In genomic region chr15:23046127-23046785, GRCm38 (mm10) we compare ENCODE assay signal across 17 mouse cellular contexts.
DNase-seq lines count a peak whose midpoint lies in the region; ATAC-seq lines count a peak whose summit lies in the region.
"Had no signal": no experiment of that assay in that cellular context is flagged by ENCODE, and none has a peak within 500 bp of the region (broad histone marks: within the 10 kb centered on the region; RNA-seq: fewer than 3 reads in every experiment).

No protein-coding gene starts in this region.

- no peak overlapping the region; the same call in 1 of the 2 replicates for H3K27ac ChIP-seq in embryonic facial prominence, embryonic 14.5 days (replicated peaks; ENCODE audit: low read depth, low read length)
- no peak overlapping the region for H3K27ac ChIP-seq in embryonic facial prominence, embryonic 10.5 days (replicated peaks)
- no peak overlapping the region for H3K27ac ChIP-seq in neural tube, embryonic 14.5 days (ENCODE audit: low read depth, low read length)
- H3K27ac ChIP-seq: limb, embryonic 13.5 days had no signal

- H3K36me3 ChIP-seq in embryonic facial prominence, embryonic 14.5 days (ENCODE audit: control insufficient read depth, insufficient read depth, low read length) = no peaks in the 10 kb centered on the region
- no peaks in the 10 kb centered on the region for H3K36me3 ChIP-seq in embryonic facial prominence, embryonic 10.5 days (replicated peaks)
- no peaks in the 10 kb centered on the region for H3K36me3 ChIP-seq in neural tube, embryonic 14.5 days (ENCODE audit: control insufficient read depth, insufficient read depth, low read length)
- H3K36me3 ChIP-seq: limb, embryonic 13.5 days had no signal

- H3K27me3 ChIP-seq in embryonic facial prominence, embryonic 14.5 days (replicated peaks; ENCODE audit: control insufficient read depth, insufficient read depth, low read length) = no peaks in the 10 kb centered on the region
- no peaks in the 10 kb centered on the region for H3K27me3 ChIP-seq in embryonic facial prominence, embryonic 10.5 days (replicated peaks; ENCODE audit: low read depth, poor library complexity, severe bottlenecking)
- H3K27me3 ChIP-seq in neural tube, embryonic 14.5 days (ENCODE audit: control insufficient read depth, insufficient read depth, low read length) = no peaks in the 10 kb centered on the region
- H3K27me3 ChIP-seq: limb, embryonic 13.5 days had no signal

- no peak overlapping the region for H3K4me3 ChIP-seq in embryonic facial prominence, embryonic 14.5 days (ENCODE audit: low read depth, low read length)
- H3K4me3 ChIP-seq in embryonic facial prominence, embryonic 10.5 days = no peak overlapping the region
- no peak overlapping the region for H3K4me3 ChIP-seq in neural tube, embryonic 14.5 days (ENCODE audit: low read depth, low read length)
- H3K4me3 ChIP-seq: limb, embryonic 13.5 days had no signal

- H3K9me3 ChIP-seq in embryonic facial prominence, embryonic 14.5 days (ENCODE audit: control insufficient read depth, low read length) = no peaks in the 10 kb centered on the region
- no peaks in the 10 kb centered on the region for H3K9me3 ChIP-seq in embryonic facial prominence, embryonic 10.5 days
- H3K9me3 ChIP-seq in neural tube, embryonic 14.5 days (ENCODE audit: control insufficient read depth, low read length) = no peaks in the 10 kb centered on the region
- H3K9me3 ChIP-seq: limb, embryonic 13.5 days had no signal

- 73% methylated on average over 4 of the region's 4 CpGs for WGBS in embryonic facial prominence, embryonic 14.5 days
- 81% methylated on average over 4 of the region's 4 CpGs for WGBS in embryonic facial prominence, embryonic 10.5 days
- 79% methylated on average over 4 of the region's 4 CpGs for WGBS in neural tube, embryonic 14.5 days

- H3K4me1 ChIP-seq in embryonic facial prominence, embryonic 14.5 days (ENCODE audit: control insufficient read depth, insufficient read depth, low read length) = no peaks in the 10 kb centered on the region
- H3K4me1 ChIP-seq in embryonic facial prominence, embryonic 10.5 days = peaks cover 2% of the 10 kb centered on the region; the same call in 1 of the 2 replicates
- H3K4me1 ChIP-seq in neural tube, embryonic 14.5 days (ENCODE audit: control insufficient read depth, insufficient read depth, low read length) = no peaks in the 10 kb centered on the region
- H3K4me1 ChIP-seq: limb, embryonic 13.5 days had no signal

- no peak overlapping the region for H3K4me2 ChIP-seq in embryonic facial prominence, embryonic 14.5 days (ENCODE audit: low read depth, low read length)
- H3K4me2 ChIP-seq in neural tube, embryonic 14.5 days (ENCODE audit: low read depth, low read length) = no peak overlapping the region
- H3K4me2 ChIP-seq: heart, embryonic 11.5 days; limb, embryonic 13.5 days had no signal

- ATAC-seq in embryonic facial prominence, embryonic 14.5 days (ENCODE audit: low read depth) = no peak
- peak; percentile 21; the same call in 1 of the 2 replicates for ATAC-seq in neural tube, embryonic 14.5 days (ENCODE audit: low read depth)

- peak; percentile 22 for DNase-seq in embryonic facial prominence, embryonic 14.5 days (ENCODE audit: low spot score)
- no peak for DNase-seq in embryonic facial prominence, embryonic 10.5 days (ENCODE audit: low spot score)
- DNase-seq in neural tube, embryonic 10.5 days (ENCODE audit: extremely low spot score, low spot score) = no peak
- peak; percentile 34 to 36 for DNase-seq in cerebellum, postnatal 10 days
- no peak for DNase-seq in thymus, adult 18-20 months
- DNase-seq in gastrocnemius, postnatal 14 days = no peak
- DNase-seq in thymus, postnatal 36 days = no peak
- DNase-seq: adrenal gland, postnatal 25 days; gastrocnemius, postnatal 36 days; heart, postnatal 4 days; kidney, postnatal 10 days; lung, adult 18-20 months; right cerebral cortex, postnatal 14 days; thymus, adult 2 months had no signal

- no peak overlapping the region for H3K9ac ChIP-seq in embryonic facial prominence, embryonic 14.5 days (ENCODE audit: low read depth, low read length)
- no peak overlapping the region for H3K9ac ChIP-seq in neural tube, embryonic 14.5 days (replicated peaks; ENCODE audit: low read depth, low read length)
- H3K9ac ChIP-seq: limb, embryonic 13.5 days had no signal

- intact Hi-C loops in gastrocnemius, postnatal 14 days (cut with DNase I; ENCODE audit: low total_unique reads) = no loop called here

Comparison
In these comparisons a context has a peak if more than half of its experiments do, and no peak if none do; other contexts are left out.
1. DNase-seq: peak in embryonic facial prominence, embryonic 14.5 days (single experiment) and cerebellum, postnatal 10 days (2 of 2); none in embryonic facial prominence, embryonic 10.5 days (single experiment), neural tube, embryonic 10.5 days (single experiment), thymus, adult 18-20 months (0 of 2), gastrocnemius, postnatal 14 days (single experiment) and thymus, postnatal 36 days (0 of 2).